9 mouse cellular contexts compared by ENCODE assay signal in genomic region chr19:5433951-5434350, GRCm38 (mm10). TPM values are rescaled to one million over a fixed set of nuclear protein-coding genes. Genes with fewer than 3 reads are reported as not detected.
DNase-seq lines count a peak whose midpoint lies in the region; ATAC-seq and TF ChIP-seq lines count a peak whose summit lies in the region.
"Had no signal": no experiment of that assay in that cellular context is flagged by ENCODE, and none has a peak within 500 bp of the region (broad histone marks: within the 10 kb centered on the region; RNA-seq: fewer than 3 reads in every experiment).

No protein-coding gene starts in this region.

- H3K4me2 ChIP-seq in forebrain, postnatal 0 days (ENCODE audit: low read depth) = no peak overlapping the region
- H3K4me2 ChIP-seq in forebrain, embryonic 11.5 days (ENCODE audit: low read depth, low read length, severe bottlenecking) = no peak overlapping the region
- peak overlapping the region; percentile 45 for H3K4me2 ChIP-seq in limb, embryonic 11.5 days (ENCODE audit: low read depth, severe bottlenecking)
- peak overlapping the region; percentile 89 for H3K4me2 ChIP-seq in stomach, embryonic 15.5 days

- H3K27ac ChIP-seq in forebrain, postnatal 0 days (ENCODE audit: low read depth, low read length) = no peak overlapping the region
- no peak overlapping the region for H3K27ac ChIP-seq in forebrain, embryonic 11.5 days (ENCODE audit: low read depth, low read length)
- peak overlapping the region; percentile 1; the same call in 1 of the 2 replicates for H3K27ac ChIP-seq in limb, embryonic 11.5 days (replicated peaks; ENCODE audit: low read depth, low read length)
- peak overlapping the region; percentile 79; the same call in 1 of the 2 replicates for H3K27ac ChIP-seq in stomach, embryonic 15.5 days

- 69% methylated on average over 7 of the region's 7 CpGs for WGBS in forebrain, postnatal 0 days
- WGBS in forebrain, embryonic 11.5 days = 74% methylated on average over 7 of the region's 7 CpGs
- 63% methylated on average over 7 of the region's 7 CpGs for WGBS in limb, embryonic 11.5 days
- 49% methylated on average over 7 of the region's 7 CpGs for WGBS in stomach, embryonic 15.5 days

- ATAC-seq in forebrain, postnatal 0 days = no peak
- ATAC-seq in forebrain, embryonic 11.5 days (replicated peaks; ENCODE audit: low FRiP score) = no peak
- no peak for ATAC-seq in megakaryocyte, adult 5-6 weeks (ENCODE audit: poor library complexity, severe bottlenecking)
- no peak for ATAC-seq in limb, embryonic 11.5 days (ENCODE audit: insufficient number of reproducible peaks, low FRiP score, low TSS enrichment, low read depth)
- no peak for ATAC-seq in stomach, embryonic 15.5 days (ENCODE audit: insufficient read depth, low FRiP score, low read depth)

- no peaks in the 10 kb centered on the region for H3K4me1 ChIP-seq in forebrain, postnatal 0 days (ENCODE audit: insufficient read depth)
- H3K4me1 ChIP-seq in forebrain, embryonic 11.5 days (replicated peaks; ENCODE audit: control insufficient read depth, insufficient read depth, low read length) = peaks cover 4% of the 10 kb centered on the region; the same call in 1 of the 2 replicates
- H3K4me1 ChIP-seq in megakaryocyte, embryonic 14.5 days = peaks cover 66% of the 10 kb centered on the region
- H3K4me1 ChIP-seq in limb, embryonic 11.5 days (ENCODE audit: control insufficient read depth, insufficient read depth, low read length) = peaks cover 12% of the 10 kb centered on the region
- peaks cover 19% of the 10 kb centered on the region for H3K4me1 ChIP-seq in stomach, embryonic 15.5 days

- no peak overlapping the region for H3K4me3 ChIP-seq in forebrain, postnatal 0 days (ENCODE audit: low read depth, low read length)
- no peak overlapping the region for H3K4me3 ChIP-seq in forebrain, embryonic 11.5 days (ENCODE audit: low read depth, low read length)
- peak overlapping the region; percentile 91 for H3K4me3 ChIP-seq in megakaryocyte, embryonic 14.5 days (replicated peaks)
- peak overlapping the region; percentile 7; the same call in 1 of the 2 replicates for H3K4me3 ChIP-seq in limb, embryonic 11.5 days (ENCODE audit: low read depth, low read length)
- H3K4me3 ChIP-seq in stomach, embryonic 15.5 days (replicated peaks) = peak overlapping the region; percentile 36; the same call in 1 of the 2 replicates

- H3K9ac ChIP-seq in forebrain, postnatal 0 days = 0 out of 2 replicates have a peak overlapping the region, but pooled peaks have one; percentile 25
- no peak overlapping the region; the same call in 1 of the 2 replicates for H3K9ac ChIP-seq in forebrain, embryonic 11.5 days (ENCODE audit: low read length)
- H3K9ac ChIP-seq in limb, embryonic 11.5 days (ENCODE audit: low read length) = peak overlapping the region; percentile 14; the same call in 1 of the 2 replicates
- no peak overlapping the region for H3K9ac ChIP-seq in stomach, embryonic 15.5 days

- no peaks in the 10 kb centered on the region for H3K9me3 ChIP-seq in forebrain, postnatal 0 days (ENCODE audit: low read length)
- no peaks in the 10 kb centered on the region for H3K9me3 ChIP-seq in forebrain, embryonic 11.5 days (ENCODE audit: control insufficient read depth, low read length)
- H3K9me3 ChIP-seq in megakaryocyte, embryonic 14.5 days = no peaks in the 10 kb centered on the region
- H3K9me3 ChIP-seq in limb, embryonic 11.5 days (ENCODE audit: control insufficient read depth, low read length) = no peaks in the 10 kb centered on the region
- H3K9me3 ChIP-seq in stomach, embryonic 15.5 days = no peaks in the 10 kb centered on the region

- H3K36me3 ChIP-seq in forebrain, postnatal 0 days (ENCODE audit: insufficient read depth) = no peaks in the 10 kb centered on the region; the same call in 1 of the 2 replicates
- no peaks in the 10 kb centered on the region for H3K36me3 ChIP-seq in forebrain, embryonic 11.5 days (ENCODE audit: control insufficient read depth, insufficient read depth, low read length)
- no peaks in the 10 kb centered on the region for H3K36me3 ChIP-seq in megakaryocyte, embryonic 14.5 days (replicated peaks; ENCODE audit: low read length)
- no peaks in the 10 kb centered on the region for H3K36me3 ChIP-seq in limb, embryonic 11.5 days (ENCODE audit: control insufficient read depth, insufficient read depth, low read length)
- no peaks in the 10 kb centered on the region for H3K36me3 ChIP-seq in stomach, embryonic 15.5 days

- no peak for TF ChIP-seq CTCF in forebrain, postnatal 0 days (IDR thresholded peaks at IDR 0.05; ENCODE audit: low read depth)

- H3K27me3 ChIP-seq in forebrain, postnatal 0 days (ENCODE audit: insufficient read depth, low read length) = no peaks in the 10 kb centered on the region
- no peaks in the 10 kb centered on the region; the same call in 1 of the 2 replicates for H3K27me3 ChIP-seq in forebrain, embryonic 11.5 days (ENCODE audit: control insufficient read depth, insufficient read depth, low read length)
- peaks cover 18% of the 10 kb centered on the region for H3K27me3 ChIP-seq in megakaryocyte, embryonic 14.5 days (replicated peaks)
- no peaks in the 10 kb centered on the region for H3K27me3 ChIP-seq in limb, embryonic 11.5 days (ENCODE audit: control insufficient read depth, insufficient read depth, low read length)
- no peaks in the 10 kb centered on the region for H3K27me3 ChIP-seq in stomach, embryonic 15.5 days (replicated peaks)

- DNase-seq in forebrain, postnatal 0 days = no peak
- DNase-seq in forebrain, embryonic 11.5 days (ENCODE audit: low spot score) = no peak
- no peak for DNase-seq in limb, embryonic 11.5 days (ENCODE audit: low spot score)
- no peak for DNase-seq in cerebellum, postnatal 25 days
- no peak for DNase-seq in cerebellum, adult 9-10 months

RNA-seq across cellular contexts. Expression of gene AI837181, which starts 9.0 kb away (rescaled TPM):
- total RNA-seq in forebrain, postnatal 0 days (2014; rRNA removed) = 56.6 and 59.5 TPM in 2 replicates
- 72.5 and 72.7 TPM in 2 replicates for polyA plus RNA-seq in forebrain, postnatal 0 days (2015; fragmentation: Nextera tagmentation; extraction: Ambion mirVana)
- polyA plus RNA-seq in forebrain, embryonic 11.5 days (2014; fragmentation: Nextera tagmentation; extraction: Ambion mirVana) = 34.6 and 42.0 TPM in 2 replicates
- 100 and 136 TPM in 2 replicates for polyA plus RNA-seq in megakaryocyte, embryonic 14.5 days (2012; ENCODE audit: insufficient read depth, low replicate concordance)
- 20.3 and 23.7 TPM in 2 replicates for total RNA-seq in megakaryocyte, adult 5-6 weeks (2015)
- 8.9 and 15.6 TPM in 2 replicates for total RNA-seq in megakaryocyte, adult 5-6 weeks (2017)
- polyA plus RNA-seq in limb, embryonic 11.5 days (2014; fragmentation: Nextera tagmentation; extraction: Ambion mirVana) = 43.8 and 47.7 TPM in 2 replicates
- 47.8 and 49.4 TPM in 2 replicates for polyA plus RNA-seq in stomach, embryonic 15.5 days (2015; fragmentation: Nextera tagmentation; extraction: Ambion mirVana)

RNA-seq across cellular contexts. Expression of gene Drap1, which starts 9.2 kb away (rescaled TPM):
- 171 and 202 TPM in 2 replicates for total RNA-seq in forebrain, postnatal 0 days (2014; rRNA removed)
- polyA plus RNA-seq in forebrain, postnatal 0 days (2015; fragmentation: Nextera tagmentation; extraction: Ambion mirVana) = 353 and 391 TPM in 2 replicates
- 193 and 202 TPM in 2 replicates for polyA plus RNA-seq in forebrain, embryonic 11.5 days (2014; fragmentation: Nextera tagmentation; extraction: Ambion mirVana)
- 369 and 449 TPM in 2 replicates for polyA plus RNA-seq in megakaryocyte, embryonic 14.5 days (2012; ENCODE audit: insufficient read depth, low replicate concordance)
- 62.3 and 72.3 TPM in 2 replicates for total RNA-seq in megakaryocyte, adult 5-6 weeks (2015)
- total RNA-seq in megakaryocyte, adult 5-6 weeks (2017) = 53.7 and 59.0 TPM in 2 replicates
- 216 and 243 TPM in 2 replicates for polyA plus RNA-seq in limb, embryonic 11.5 days (2014; fragmentation: Nextera tagmentation; extraction: Ambion mirVana)
- 210 and 222 TPM in 2 replicates for polyA plus RNA-seq in stomach, embryonic 15.5 days (2015; fragmentation: Nextera tagmentation; extraction: Ambion mirVana)

RNA-seq across cellular contexts. Expression of gene Fosl1, which starts 13.4 kb away (rescaled TPM):
- total RNA-seq in forebrain, postnatal 0 days (2014; rRNA removed) = 0.19 TPM in 1 of 2 replicates, not detected in the other
- not detected in 2 replicates for polyA plus RNA-seq in forebrain, postnatal 0 days (2015; fragmentation: Nextera tagmentation; extraction: Ambion mirVana)
- not detected in 2 replicates for polyA plus RNA-seq in forebrain, embryonic 11.5 days (2014; fragmentation: Nextera tagmentation; extraction: Ambion mirVana)
- polyA plus RNA-seq in megakaryocyte, embryonic 14.5 days (2012; ENCODE audit: insufficient read depth, low replicate concordance) = 4.3 TPM in 1 of 2 replicates, not detected in the other
- 0.48 and 1.2 TPM in 2 replicates for total RNA-seq in megakaryocyte, adult 5-6 weeks (2015)
- total RNA-seq in megakaryocyte, adult 5-6 weeks (2017) = 0.69 and 0.95 TPM in 2 replicates
- not detected in 2 replicates for polyA plus RNA-seq in limb, embryonic 11.5 days (2014; fragmentation: Nextera tagmentation; extraction: Ambion mirVana)
- not detected in 2 replicates for polyA plus RNA-seq in stomach, embryonic 15.5 days (2015; fragmentation: Nextera tagmentation; extraction: Ambion mirVana)
- total RNA-seq: left cerebral cortex, adult 18-20 months had no signal

RNA-seq across cellular contexts. Expression of gene Ccdc85b, which starts 23.7 kb away (rescaled TPM):
- total RNA-seq in forebrain, postnatal 0 days (2014; rRNA removed) = 19.3 and 21.2 TPM in 2 replicates
- 15.3 and 16.2 TPM in 2 replicates for polyA plus RNA-seq in forebrain, postnatal 0 days (2015; fragmentation: Nextera tagmentation; extraction: Ambion mirVana)
- polyA plus RNA-seq in forebrain, embryonic 11.5 days (2014; fragmentation: Nextera tagmentation; extraction: Ambion mirVana) = 6.5 and 6.6 TPM in 2 replicates
- polyA plus RNA-seq in megakaryocyte, embryonic 14.5 days (2012; ENCODE audit: insufficient read depth, low replicate concordance) = 4.9 and 12.3 TPM in 2 replicates
- total RNA-seq in megakaryocyte, adult 5-6 weeks (2015) = 0.80 and 1.1 TPM in 2 replicates
- 1.7 TPM in 2 replicates for total RNA-seq in megakaryocyte, adult 5-6 weeks (2017)
- 7.9 and 9.2 TPM in 2 replicates for polyA plus RNA-seq in limb, embryonic 11.5 days (2014; fragmentation: Nextera tagmentation; extraction: Ambion mirVana)
- 11.8 and 11.9 TPM in 2 replicates for polyA plus RNA-seq in stomach, embryonic 15.5 days (2015; fragmentation: Nextera tagmentation; extraction: Ambion mirVana)

RNA-seq across cellular contexts. Expression of gene Fibp, which starts 26.5 kb away (rescaled TPM):
- total RNA-seq in forebrain, postnatal 0 days (2014; rRNA removed) = 116 and 125 TPM in 2 replicates
- polyA plus RNA-seq in forebrain, postnatal 0 days (2015; fragmentation: Nextera tagmentation; extraction: Ambion mirVana) = 175 and 180 TPM in 2 replicates
- 105 TPM in 2 replicates for polyA plus RNA-seq in forebrain, embryonic 11.5 days (2014; fragmentation: Nextera tagmentation; extraction: Ambion mirVana)
- 25.9 and 134 TPM in 2 replicates for polyA plus RNA-seq in megakaryocyte, embryonic 14.5 days (2012; ENCODE audit: insufficient read depth, low replicate concordance)
- total RNA-seq in megakaryocyte, adult 5-6 weeks (2015) = 55.8 and 64.9 TPM in 2 replicates
- 93.9 and 115 TPM in 2 replicates for total RNA-seq in megakaryocyte, adult 5-6 weeks (2017)
- polyA plus RNA-seq in limb, embryonic 11.5 days (2014; fragmentation: Nextera tagmentation; extraction: Ambion mirVana) = 113 and 116 TPM in 2 replicates
- 99.4 and 99.7 TPM in 2 replicates for polyA plus RNA-seq in stomach, embryonic 15.5 days (2015; fragmentation: Nextera tagmentation; extraction: Ambion mirVana)

Comparison
In these comparisons a context has a peak if more than half of its experiments do, and no peak if none do; other contexts are left out.
1. H3K9ac ChIP-seq: peak in forebrain, postnatal 0 days (single experiment) and limb, embryonic 11.5 days (single experiment); none in forebrain, embryonic 11.5 days (single experiment) and stomach, embryonic 15.5 days (single experiment).
2. H3K27ac ChIP-seq: peak in limb, embryonic 11.5 days (single experiment) and stomach, embryonic 15.5 days (single experiment); none in forebrain, postnatal 0 days (single experiment) and forebrain, embryonic 11.5 days (single experiment).
3. H3K4me2 ChIP-seq: peak in limb, embryonic 11.5 days (single experiment) and stomach, embryonic 15.5 days (single experiment); none in forebrain, postnatal 0 days (single experiment) and forebrain, embryonic 11.5 days (single experiment).
4. H3K4me3 ChIP-seq: peak in megakaryocyte, embryonic 14.5 days (single experiment), limb, embryonic 11.5 days (single experiment) and stomach, embryonic 15.5 days (single experiment); none in forebrain, postnatal 0 days (single experiment) and forebrain, embryonic 11.5 days (single experiment).